Mouse (Mus musculus): ENCODE measurements at regions not wholly inside any gene's neighbourhood (a gene's known extent, or its start where the extent isn't known, plus 50 kb on each side); places are given as distances from the start of the nearest gene placed in this dataset.

- no peak overlapping the region for H3K4me2 ChIP-seq
- H3K9me3 ChIP-seq (ENCODE audit: low read depth, low read length), result no peaks in the 10 kb centered on the region
- H3K27ac ChIP-seq (ENCODE audit: low read depth), result no peak overlapping the region
- ATAC-seq (ENCODE audit: insufficient read depth) (no peak), DNase-seq (no peak)
- TF ChIP-seq CTCF (IDR thresholded peaks at IDR 0.05; ENCODE audit: low read depth), result no peak
- no peak overlapping the region for H3K9ac ChIP-seq
- 65% methylated on average over 5 of the region's 5 CpGs for WGBS
- H3K36me3 ChIP-seq (ENCODE audit: insufficient read depth), result no peaks in the 10 kb centered on the region
- no peaks in the 10 kb centered on the region for H3K27me3 ChIP-seq (ENCODE audit: insufficient read depth, low read length)
- H3K4me3 ChIP-seq (ENCODE audit: low read depth, low read length), result no peak overlapping the region
- no peaks in the 10 kb centered on the region for H3K4me1 ChIP-seq (ENCODE audit: insufficient read depth)
These were observed 215.8 kb downstream of the Galc start for GRCm38 (mm10) chr12:98043436-98043835.

GRCm38 (mm10) chr12:98039677-98040076, 219.6 kb downstream of the Galc start:
- Histone ChIP-seq H3K4me3 (ENCODE audit: low read depth, low read length) (no peak overlapping the region), H3K36me3 (ENCODE audit: insufficient read depth) (no peaks in the 10 kb centered on the region), H3K27ac (ENCODE audit: low read depth) (no peak overlapping the region), H3K9ac (no peak overlapping the region), H3K27me3 (ENCODE audit: insufficient read depth, low read length) (no peaks in the 10 kb centered on the region), H3K4me2 (no peak overlapping the region), H3K4me1 (ENCODE audit: insufficient read depth) (no peaks in the 10 kb centered on the region), H3K9me3 (ENCODE audit: low read depth, low read length) (no peaks in the 10 kb centered on the region)
- ATAC-seq (ENCODE audit: insufficient read depth), result no peak
- TF ChIP-seq CTCF (IDR thresholded peaks at IDR 0.05; ENCODE audit: low read depth), result no peak
- no peak for DNase-seq
- WGBS, result 88% methylated on average over 4 of the region's 4 CpGs

GRCm38 (mm10) chr12:98023655-98024054, 235.6 kb downstream of the Galc start:
- H3K9ac ChIP-seq, result no peak overlapping the region
- no peaks in the 10 kb centered on the region for H3K27me3 ChIP-seq (ENCODE audit: insufficient read depth, low read length)
- H3K4me2 ChIP-seq, result no peak overlapping the region
- H3K4me1 ChIP-seq (ENCODE audit: insufficient read depth), result no peaks in the 10 kb centered on the region
- H3K27ac ChIP-seq (ENCODE audit: low read depth), result no peak overlapping the region
- WGBS, result 78% methylated on average over 6 of the region's 6 CpGs
- H3K4me3 ChIP-seq (ENCODE audit: low read depth, low read length), result no peak overlapping the region
- no peaks in the 10 kb centered on the region for H3K9me3 ChIP-seq (ENCODE audit: low read depth, low read length)
- TF ChIP-seq CTCF (IDR thresholded peaks at IDR 0.05; ENCODE audit: low read depth), result no peak
- ATAC-seq (ENCODE audit: insufficient read depth), result no peak
- DNase-seq, result no peak
- H3K36me3 ChIP-seq (ENCODE audit: insufficient read depth), result no peaks in the 10 kb centered on the region

DNA sequence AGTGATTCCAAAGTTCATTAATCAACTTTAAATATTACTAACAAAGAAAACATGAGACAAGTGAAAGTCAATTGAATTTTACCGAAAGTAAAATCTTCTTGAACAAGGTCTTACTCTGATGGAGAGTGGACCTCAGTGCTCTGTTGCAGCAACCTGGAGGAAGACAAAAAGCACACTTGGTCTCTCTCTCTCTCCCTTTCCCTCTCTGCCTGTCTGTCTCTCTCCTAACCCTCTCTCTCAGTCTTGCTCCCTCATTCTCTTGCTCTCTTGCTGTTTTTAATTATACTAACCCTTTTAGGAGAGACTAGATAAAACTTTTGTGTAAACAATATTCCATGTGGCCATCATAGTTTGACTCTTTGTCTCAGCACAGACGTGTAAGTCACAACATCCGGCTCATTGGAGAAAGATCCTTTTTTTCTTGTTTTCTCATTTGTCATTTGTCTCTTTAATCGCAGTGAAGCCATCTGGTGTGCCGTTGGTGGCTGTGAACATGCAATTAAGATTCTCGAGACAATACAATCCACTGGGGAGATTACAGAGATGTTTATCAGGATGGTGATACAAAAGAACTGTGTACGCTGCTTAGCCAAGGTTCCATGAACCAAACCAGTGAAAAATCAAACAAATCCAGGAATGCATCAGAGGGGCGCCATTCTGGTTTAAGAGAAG, 244.5 kb downstream of the Galc start:
- no peak overlapping the region for H3K9ac ChIP-seq
- WGBS, result 36% methylated on average over 8 of the region's 8 CpGs
- no peak for ATAC-seq (ENCODE audit: insufficient read depth)
- peak; percentile 11 for DNase-seq
- no peaks in the 10 kb centered on the region for H3K9me3 ChIP-seq (ENCODE audit: low read depth, low read length)
- no peaks in the 10 kb centered on the region for H3K4me1 ChIP-seq (ENCODE audit: insufficient read depth)
- H3K4me2 ChIP-seq, result no peak overlapping the region
- H3K4me3 ChIP-seq (ENCODE audit: low read depth, low read length), result no peak overlapping the region
- H3K27ac ChIP-seq (ENCODE audit: low read depth), result no peak overlapping the region
- TF ChIP-seq CTCF (IDR thresholded peaks at IDR 0.05; ENCODE audit: low read depth), result no peak
- H3K27me3 ChIP-seq (ENCODE audit: insufficient read depth, low read length), result no peaks in the 10 kb centered on the region
- no peaks in the 10 kb centered on the region for H3K36me3 ChIP-seq (ENCODE audit: insufficient read depth)

- H3K4me1 ChIP-seq (ENCODE audit: insufficient read depth), result no peaks in the 10 kb centered on the region
- no peak overlapping the region for H3K27ac ChIP-seq (ENCODE audit: low read depth)
- H3K9ac ChIP-seq, result no peak overlapping the region
- 89% methylated on average over 2 of the region's 2 CpGs for WGBS
- ATAC-seq (ENCODE audit: insufficient read depth), result no peak
- no peaks in the 10 kb centered on the region for H3K9me3 ChIP-seq (ENCODE audit: low read depth, low read length)
- TF ChIP-seq CTCF (IDR thresholded peaks at IDR 0.05; ENCODE audit: low read depth), result no peak
- no peak overlapping the region for H3K4me3 ChIP-seq (ENCODE audit: low read depth, low read length)
- H3K36me3 ChIP-seq (ENCODE audit: insufficient read depth), result no peaks in the 10 kb centered on the region
- DNase-seq, result no peak
- H3K27me3 ChIP-seq (ENCODE audit: insufficient read depth, low read length), result no peaks in the 10 kb centered on the region
- no peak overlapping the region for H3K4me2 ChIP-seq
These were observed 250.1 kb downstream of the Galc start for GRCm38 (mm10) chr12:98009175-98009574.

DNA sequence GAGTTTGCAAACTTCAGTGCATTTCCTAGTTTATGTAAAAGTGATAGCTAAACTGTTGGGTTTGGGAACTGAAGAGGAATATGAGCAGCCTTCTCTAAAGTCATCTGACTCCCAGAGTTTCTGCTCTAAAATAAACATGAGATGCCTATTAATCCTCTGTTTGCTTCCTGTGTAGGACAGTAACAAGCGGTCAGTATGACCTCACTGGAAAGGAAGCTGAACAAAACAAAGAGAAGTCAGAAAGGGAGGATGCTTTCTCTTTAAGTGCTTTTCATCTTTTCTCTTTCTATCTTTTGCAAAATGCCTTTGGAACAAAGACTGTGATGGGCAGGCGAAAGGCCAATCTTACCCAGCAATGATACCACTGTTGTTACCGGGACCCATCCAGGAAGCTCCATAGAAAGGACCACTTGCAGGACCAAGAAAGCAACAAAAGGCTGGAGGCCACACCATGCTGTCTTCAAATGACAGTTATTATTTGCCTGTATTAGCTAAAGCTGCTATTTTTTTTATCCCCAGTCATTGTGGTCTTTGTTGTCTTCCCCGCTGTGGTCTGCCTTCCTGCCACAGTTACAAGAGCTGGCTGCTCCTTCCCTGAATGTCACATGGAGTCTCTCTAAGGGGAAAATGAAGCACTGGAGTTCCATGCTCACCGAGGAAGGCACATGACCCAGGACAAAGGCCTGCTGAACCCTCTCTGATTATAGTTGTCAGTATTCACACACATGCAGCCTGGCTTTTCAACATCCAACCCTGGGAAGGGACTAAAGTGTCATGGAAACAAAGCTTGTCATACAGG, 253.4 kb downstream of the Galc start:
- Histone ChIP-seq H3K9ac (no peak overlapping the region), H3K27ac (ENCODE audit: low read depth) (peak overlapping the region; percentile 34; the same call in 1 of the 2 replicates), H3K4me2 (no peak overlapping the region), H3K36me3 (ENCODE audit: insufficient read depth) (no peaks in the 10 kb centered on the region), H3K9me3 (ENCODE audit: low read depth, low read length) (no peaks in the 10 kb centered on the region), H3K4me1 (ENCODE audit: insufficient read depth) (no peaks in the 10 kb centered on the region), H3K4me3 (ENCODE audit: low read depth, low read length) (no peak overlapping the region), H3K27me3 (ENCODE audit: insufficient read depth, low read length) (no peaks in the 10 kb centered on the region)
- peak; percentile 51 for DNase-seq
- ATAC-seq (ENCODE audit: insufficient read depth), result peak; percentile 76; the same call in 1 of the 2 replicates
- no peak for TF ChIP-seq CTCF (IDR thresholded peaks at IDR 0.05; ENCODE audit: low read depth)
- WGBS, result 57% methylated on average over 5 of the region's 5 CpGs

GRCm38 (mm10) chr12:98002217-98002616, 257.0 kb downstream of the Galc start:
- no peak for DNase-seq
- no peak overlapping the region for H3K27ac ChIP-seq (ENCODE audit: low read depth)
- no peak overlapping the region for H3K4me3 ChIP-seq (ENCODE audit: low read depth, low read length)
- TF ChIP-seq CTCF (IDR thresholded peaks at IDR 0.05; ENCODE audit: low read depth), result no peak
- H3K4me2 ChIP-seq, result no peak overlapping the region
- H3K4me1 ChIP-seq (ENCODE audit: insufficient read depth), result no peaks in the 10 kb centered on the region
- H3K36me3 ChIP-seq (ENCODE audit: insufficient read depth), result no peaks in the 10 kb centered on the region
- ATAC-seq (ENCODE audit: insufficient read depth), result no peak
- H3K9me3 ChIP-seq (ENCODE audit: low read depth, low read length), result no peaks in the 10 kb centered on the region
- no peaks in the 10 kb centered on the region for H3K27me3 ChIP-seq (ENCODE audit: insufficient read depth, low read length)
- WGBS, result 86% methylated on average over 5 of the region's 5 CpGs
- H3K9ac ChIP-seq, result no peak overlapping the region

Data from lung, embryonic 14.5 days (tissue).